Mouse (Mus musculus) bone marrow macrophage, adult 2 months (primary cell): Measurements from ENCODE around the gene Dpf3.

Source experiments
- CTCF ChIP-seq: IDR thresholded peaks from 2 replicates; pipeline ENCODE4 v1.5.1; 2012; ENCODE audit warnings: low read depth, mild to moderate bottlenecking, low read length, moderate library complexity
- POLR2A ChIP-seq: IDR thresholded peaks from 2 replicates; pipeline ENCODE4 v1.6.1; 2012; ENCODE audit warnings: mild to moderate bottlenecking, low read depth, low read length, borderline replicate concordance

DNA sequence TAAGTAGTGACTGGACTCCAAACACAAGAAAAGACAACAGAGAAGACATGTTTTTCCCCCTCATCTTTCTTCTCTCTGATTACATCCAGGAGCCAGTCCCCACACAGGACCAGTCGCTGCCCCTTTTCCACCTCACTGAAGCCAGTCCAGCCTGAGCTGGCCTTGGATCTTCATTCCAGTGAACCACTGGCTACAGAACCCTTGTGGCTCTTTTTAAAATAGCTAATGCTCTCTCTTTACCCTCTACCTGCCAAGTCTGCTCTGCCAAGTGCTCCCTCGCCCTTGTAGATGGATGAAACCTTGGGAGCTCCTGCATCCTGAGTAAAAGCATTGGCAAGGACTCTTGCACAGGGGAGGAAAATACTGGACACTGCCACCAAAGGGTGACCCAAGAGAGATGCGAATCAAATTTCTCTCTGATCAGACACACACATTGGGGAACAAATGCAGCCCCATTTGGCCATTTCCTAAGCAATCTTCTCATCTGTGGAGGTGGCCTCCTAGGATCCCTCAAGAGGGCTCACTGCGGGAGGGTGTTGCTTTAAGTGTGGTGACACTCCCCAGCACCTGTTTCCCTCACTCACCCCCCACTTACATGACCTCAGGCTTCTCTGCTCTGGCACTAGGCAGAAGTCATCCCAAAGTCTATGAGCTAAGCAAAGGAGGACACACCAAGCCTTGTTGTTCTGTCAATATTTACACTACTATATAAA is 7.9 kb upstream of the Dpf3 start:
- TF ChIP-seq CTCF (no peak), POLR2A (no peak)
